Mouse (Mus musculus): ENCODE results near the gene Krtap4-6.

- TF ChIP-seq ELF1 (IDR thresholded peaks at IDR 0.05; ENCODE audit: low read depth, low read length) = no peak
- no peak for TF ChIP-seq POLR2A (IDR thresholded peaks at IDR 0.05; ENCODE audit: low read depth, low read length)
- TF ChIP-seq NRF1 (IDR thresholded peaks at IDR 0.05; ENCODE audit: low read depth, low read length) = no peak
- TF ChIP-seq CTCF (conservative IDR thresholded peaks at IDR 0.05 in 1 of 2, IDR thresholded peaks at IDR 0.05 in 1 of 2; ENCODE audit: low read depth in 2 of 2, low read length in 2 of 2) = no peak
- no peak for TF ChIP-seq EP300 (IDR thresholded peaks at IDR 0.05; ENCODE audit: low read length)
- no peak for TF ChIP-seq CHD2 (IDR thresholded peaks at IDR 0.05; ENCODE audit: low read length)
Measured at GRCm38 (mm10) chr11:99683481-99683880, 17.7 kb upstream of the Krtap4-6 start.

Measured in CH12.LX (cell line).